Mouse (Mus musculus) activated CD4-positive, CD25-positive, alpha-beta regulatory T cell, adult 9 weeks (primary cell): Measurements from ENCODE around the gene Crnn. TPM values are rescaled to one million over a fixed set of nuclear protein-coding genes. Genes with fewer than 3 reads are reported as not detected.

Source experiments
- polyA plus RNA-seq: library from polyadenylated mRNA; unstranded; fragments of 100-300 nt; shearing (Covaris generic); gene quantifications from one replicate; pipeline ENCODE4 v1.2.1, GENCODE M21; 2017

Gene Crnn
- not detected for polyA plus RNA-seq

GRCm38 (mm10) chr3:93144510-93145051 is at the start of gene Crnn:
Crnn (plus strand) TSS chr3:93144787.

GRCm38 (mm10) chr3:93196978-93197377 is 52.4 kb downstream of the Crnn start, which contains the start of gene Flg2:
Flg2 (plus strand) TSS chr3:93197278.

Other genes with a start within 250 kb of the Crnn start
- gene Lce3a, start 218.6 kb upstream of the Crnn start, polyA plus RNA-seq = not detected
- gene Lce3b, start 211.8 kb upstream of the Crnn start, polyA plus RNA-seq = not detected
- gene Lce3c, start 200.3 kb upstream of the Crnn start, polyA plus RNA-seq = not detected
- not detected for gene Lce3d, start 187.4 kb upstream of the Crnn start, polyA plus RNA-seq
- gene Lce3e, start 177.7 kb upstream of the Crnn start, polyA plus RNA-seq = not detected
- gene Lce3f, start 152.6 kb upstream of the Crnn start, polyA plus RNA-seq = not detected
- not detected for gene Crct1, start 129.1 kb upstream of the Crnn start, polyA plus RNA-seq
- gene Lce1m, start 125.7 kb upstream of the Crnn start, polyA plus RNA-seq = not detected
- gene Gm4858, start 76.0 kb upstream of the Crnn start, polyA plus RNA-seq = 1.1 TPM
- gene Flg2, start 52.5 kb downstream of the Crnn start, polyA plus RNA-seq = not detected
- gene Flg, start 128.7 kb downstream of the Crnn start, polyA plus RNA-seq = not detected
- not detected for gene Hrnr, start 175.0 kb downstream of the Crnn start, polyA plus RNA-seq
- gene Rptn, start 248.9 kb downstream of the Crnn start, polyA plus RNA-seq = not detected